Mouse (Mus musculus): ENCODE data around the gene Il15. TPM values are rescaled to one million over a fixed set of nuclear protein-coding genes. Genes with fewer than 3 reads are reported as not detected.

Il15 gene
- polyA plus RNA-seq (2016; fragmentation: Nextera tagmentation; extraction: Ambion mirVana), result 2.2 and 2.9 TPM in 2 replicates

- peaks cover 23% of the 10 kb centered on the region for H3K4me1 ChIP-seq
- H3K9me3 ChIP-seq, result no peaks in the 10 kb centered on the region
- WGBS, result 6% methylated on average over 13 of the region's 13 CpGs
- no peaks in the 10 kb centered on the region for H3K36me3 ChIP-seq (replicated peaks)
- peak; percentile 46 for DNase-seq (ENCODE audit: low spot score)
- peak within 1 kb of the TSS; percentile 65 for H3K27ac ChIP-seq (replicated peaks)
- no peaks in the 10 kb centered on the region for H3K27me3 ChIP-seq (replicated peaks; ENCODE audit: low read depth, poor library complexity, severe bottlenecking)
- peak within 1 kb of the TSS; percentile 54 for H3K4me3 ChIP-seq
Measured at GRCm38 (mm10) chr8:82402686-82403330, at the start of gene Il15. Gene Il15 (minus strand): TSS chr8:82403222.

- H3K9me3 ChIP-seq, result no peaks in the 10 kb centered on the region
- no peak for DNase-seq (ENCODE audit: low spot score)
- no peak overlapping the region for H3K27ac ChIP-seq (replicated peaks)
- H3K27me3 ChIP-seq (replicated peaks; ENCODE audit: low read depth, poor library complexity, severe bottlenecking), result no peaks in the 10 kb centered on the region
- no peaks in the 10 kb centered on the region for H3K36me3 ChIP-seq (replicated peaks)
- H3K4me3 ChIP-seq, result no peak overlapping the region
- no peaks in the 10 kb centered on the region for H3K4me1 ChIP-seq
Measured at GRCm38 (mm10) chr8:82444897-82445296, 41.9 kb upstream of the Il15 start.

- no peak overlapping the region for H3K27ac ChIP-seq (replicated peaks)
- no peaks in the 10 kb centered on the region for H3K4me1 ChIP-seq
- H3K36me3 ChIP-seq (replicated peaks), result no peaks in the 10 kb centered on the region
- DNase-seq (ENCODE audit: low spot score), result no peak
- 86% methylated on average over 5 of the region's 5 CpGs for WGBS
- H3K27me3 ChIP-seq (replicated peaks; ENCODE audit: low read depth, poor library complexity, severe bottlenecking), result no peaks in the 10 kb centered on the region
- no peaks in the 10 kb centered on the region for H3K9me3 ChIP-seq
- no peak overlapping the region for H3K4me3 ChIP-seq
Measured at GRCm38 (mm10) chr8:82416587-82417340, 13.7 kb upstream of the Il15 start.

GRCm38 (mm10) chr8:82415485-82415884 lies 12.5 kb upstream of the Il15 start:
- no peaks in the 10 kb centered on the region for H3K9me3 ChIP-seq
- WGBS, result 82% methylated on average over 1 of the region's 1 CpGs
- no peak for DNase-seq (ENCODE audit: low spot score)
- no peak overlapping the region for H3K4me3 ChIP-seq
- H3K4me1 ChIP-seq, result no peaks in the 10 kb centered on the region
- no peak overlapping the region for H3K27ac ChIP-seq (replicated peaks)
- no peaks in the 10 kb centered on the region for H3K27me3 ChIP-seq (replicated peaks; ENCODE audit: low read depth, poor library complexity, severe bottlenecking)
- no peaks in the 10 kb centered on the region for H3K36me3 ChIP-seq (replicated peaks)

- no peak overlapping the region for H3K4me3 ChIP-seq
- DNase-seq (ENCODE audit: low spot score), result no peak
- H3K4me1 ChIP-seq, result no peaks in the 10 kb centered on the region
- 73% methylated on average over 3 of the region's 3 CpGs for WGBS
- H3K9me3 ChIP-seq, result no peaks in the 10 kb centered on the region
- H3K27me3 ChIP-seq (replicated peaks; ENCODE audit: low read depth, poor library complexity, severe bottlenecking), result no peaks in the 10 kb centered on the region
- no peak overlapping the region for H3K27ac ChIP-seq (replicated peaks)
- no peaks in the 10 kb centered on the region for H3K36me3 ChIP-seq (replicated peaks)
Measured at GRCm38 (mm10) chr8:82410135-82410534, 7.1 kb upstream of the Il15 start.

- Histone ChIP-seq H3K36me3 (replicated peaks) (no peaks in the 10 kb centered on the region), H3K27me3 (replicated peaks; ENCODE audit: low read depth, poor library complexity, severe bottlenecking) (no peaks in the 10 kb centered on the region), H3K4me1 (peaks cover 13% of the 10 kb centered on the region), H3K27ac (replicated peaks) (no peak overlapping the region), H3K9me3 (no peaks in the 10 kb centered on the region), H3K4me3 (no peak overlapping the region)
- DNase-seq (ENCODE audit: low spot score), result no peak
- 67% methylated on average over 1 of the region's 1 CpGs for WGBS
Measured at GRCm38 (mm10) chr8:82407060-82407459, 4.0 kb upstream of the Il15 start.

- H3K27ac ChIP-seq (replicated peaks), result no peak overlapping the region
- no peaks in the 10 kb centered on the region for H3K9me3 ChIP-seq
- 93% methylated on average over 3 of the region's 3 CpGs for WGBS
- H3K27me3 ChIP-seq (replicated peaks; ENCODE audit: low read depth, poor library complexity, severe bottlenecking), result no peaks in the 10 kb centered on the region
- no peak overlapping the region for H3K4me3 ChIP-seq
- DNase-seq (ENCODE audit: low spot score), result no peak
- H3K36me3 ChIP-seq (replicated peaks), result no peaks in the 10 kb centered on the region
- H3K4me1 ChIP-seq, result peaks cover 23% of the 10 kb centered on the region
Measured at GRCm38 (mm10) chr8:82404068-82404467, 1.0 kb upstream of the Il15 start.

GRCm38 (mm10) chr8:82402261-82402685 lies 749 bp downstream of the Il15 start:
- Histone ChIP-seq H3K27me3 (replicated peaks; ENCODE audit: low read depth, poor library complexity, severe bottlenecking) (no peaks in the 10 kb centered on the region), H3K36me3 (replicated peaks) (no peaks in the 10 kb centered on the region), H3K27ac (replicated peaks) (peak overlapping the region; percentile 65), H3K4me3 (peak overlapping the region; percentile 54), H3K4me1 (peaks cover 23% of the 10 kb centered on the region), H3K9me3 (no peaks in the 10 kb centered on the region)
- peak; percentile 44 for DNase-seq (ENCODE audit: low spot score)
- 2% methylated on average over 13 of the region's 13 CpGs for WGBS

- Histone ChIP-seq H3K9me3 (no peaks in the 10 kb centered on the region), H3K4me1 (peaks cover 23% of the 10 kb centered on the region), H3K27me3 (replicated peaks; ENCODE audit: low read depth, poor library complexity, severe bottlenecking) (no peaks in the 10 kb centered on the region), H3K27ac (replicated peaks) (peak overlapping the region; percentile 65; the same call in 1 of the 2 replicates), H3K36me3 (replicated peaks) (no peaks in the 10 kb centered on the region), H3K4me3 (peak overlapping the region; percentile 54)
- DNase-seq (ENCODE audit: low spot score), result peak; percentile 16
- WGBS, result 30% methylated on average over 6 of the region's 6 CpGs
Measured at GRCm38 (mm10) chr8:82401490-82401889, 1.5 kb downstream of the Il15 start.

- 51% methylated on average over 2 of the region's 2 CpGs for WGBS
- Histone ChIP-seq H3K27ac (replicated peaks) (no peak overlapping the region), H3K4me1 (peaks cover 23% of the 10 kb centered on the region), H3K9me3 (no peaks in the 10 kb centered on the region), H3K36me3 (replicated peaks) (no peaks in the 10 kb centered on the region), H3K27me3 (replicated peaks; ENCODE audit: low read depth, poor library complexity, severe bottlenecking) (no peaks in the 10 kb centered on the region), H3K4me3 (peak overlapping the region; percentile 54; the same call in 1 of the 2 replicates)
- peak; percentile 10 for DNase-seq (ENCODE audit: low spot score)
Measured at GRCm38 (mm10) chr8:82401059-82401458, 2.0 kb downstream of the Il15 start.

- no peaks in the 10 kb centered on the region for H3K9me3 ChIP-seq
- no peak overlapping the region for H3K4me3 ChIP-seq
- H3K4me1 ChIP-seq, result peaks cover 23% of the 10 kb centered on the region
- H3K27me3 ChIP-seq (replicated peaks; ENCODE audit: low read depth, poor library complexity, severe bottlenecking), result no peaks in the 10 kb centered on the region
- 40% methylated on average over 2 of the region's 2 CpGs for WGBS
- DNase-seq (ENCODE audit: low spot score), result no peak
- H3K27ac ChIP-seq (replicated peaks), result no peak overlapping the region
- H3K36me3 ChIP-seq (replicated peaks), result no peaks in the 10 kb centered on the region
Measured at GRCm38 (mm10) chr8:82400376-82400775, 2.6 kb downstream of the Il15 start.

GRCm38 (mm10) chr8:82398546-82398945 lies 4.5 kb downstream of the Il15 start:
- no peaks in the 10 kb centered on the region for H3K9me3 ChIP-seq
- H3K4me1 ChIP-seq, result peaks cover 23% of the 10 kb centered on the region
- 89% methylated on average over 2 of the region's 2 CpGs for WGBS
- H3K27me3 ChIP-seq (replicated peaks; ENCODE audit: low read depth, poor library complexity, severe bottlenecking), result no peaks in the 10 kb centered on the region
- H3K27ac ChIP-seq (replicated peaks), result no peak overlapping the region
- DNase-seq (ENCODE audit: low spot score), result no peak
- H3K36me3 ChIP-seq (replicated peaks), result no peaks in the 10 kb centered on the region
- no peak overlapping the region for H3K4me3 ChIP-seq

- H3K4me1 ChIP-seq, result no peaks in the 10 kb centered on the region
- no peaks in the 10 kb centered on the region for H3K9me3 ChIP-seq
- no peak for DNase-seq (ENCODE audit: low spot score)
- H3K36me3 ChIP-seq (replicated peaks), result no peaks in the 10 kb centered on the region
- H3K27me3 ChIP-seq (replicated peaks; ENCODE audit: low read depth, poor library complexity, severe bottlenecking), result no peaks in the 10 kb centered on the region
- H3K27ac ChIP-seq (replicated peaks), result no peak overlapping the region
- no peak overlapping the region for H3K4me3 ChIP-seq
Measured at GRCm38 (mm10) chr8:82391258-82391657, 11.8 kb downstream of the Il15 start.
